Mouse (Mus musculus): ENCODE data around the gene Ptprb. TPM values are rescaled to one million over a fixed set of nuclear protein-coding genes. Genes with fewer than 3 reads are reported as not detected.

The Ptprb gene
- polyA plus RNA-seq (2012; rRNA removed): 2.0 and 2.3 TPM in 2 replicates
- 3.3 and 3.4 TPM in 2 replicates for polyA plus RNA-seq (2014; fragmentation: Nextera tagmentation; extraction: Ambion mirVana)

DNA sequence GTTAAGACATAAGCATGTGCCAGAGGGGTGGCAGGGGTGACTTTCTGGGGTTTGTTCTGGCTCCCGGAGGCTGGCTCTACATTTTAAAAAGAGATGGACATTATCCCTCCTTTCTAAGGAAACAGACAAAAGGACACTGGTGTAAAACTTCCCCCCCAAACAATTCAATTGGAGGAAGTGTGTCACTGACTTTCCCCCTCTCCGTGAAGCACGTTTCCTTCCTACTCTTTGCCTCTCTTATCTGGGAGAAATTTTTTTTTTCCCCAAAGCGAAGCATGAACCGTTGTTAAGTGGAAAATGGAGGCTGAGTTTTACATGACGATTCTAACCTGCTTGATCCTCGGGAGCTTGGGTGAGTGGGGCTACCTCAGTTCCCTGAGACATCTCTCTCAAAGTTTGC lies at the start of gene Ptprb:
Gene Ptprb (plus strand): TSS at position 244 of the 400 bp plus-strand sequence.
- no peak for DNase-seq (ENCODE audit: low spot score)
- H3K4me2 ChIP-seq (replicated peaks; ENCODE audit: low read depth, low read length, severe bottlenecking): no peak within 1 kb of the TSS
- no peaks in the 10 kb centered on the region for H3K36me3 ChIP-seq (ENCODE audit: control insufficient read depth, insufficient read depth, low read length)
- no peak within 1 kb of the TSS for H3K27ac ChIP-seq (replicated peaks; ENCODE audit: low read depth, low read length)
- no peaks in the 10 kb centered on the region for H3K4me1 ChIP-seq (ENCODE audit: control insufficient read depth, insufficient read depth, low read length)
- no peak within 1 kb of the TSS for H3K9ac ChIP-seq (ENCODE audit: low read depth, low read length, severe bottlenecking)
- TF ChIP-seq POLR2A (IDR thresholded peaks at IDR 0.05; ENCODE audit: borderline replicate concordance, extremely low read depth, insufficient read depth, insufficient read length): no peak
- H3K27me3 ChIP-seq (ENCODE audit: control insufficient read depth, insufficient read depth, low read length): no peaks in the 10 kb centered on the region
- H3K4me3 ChIP-seq (replicated peaks; ENCODE audit: low read length): no peak within 1 kb of the TSS
- no peak for ATAC-seq (ENCODE audit: low FRiP score, low read depth)
- 76% methylated on average over 7 of the region's 7 CpGs for WGBS
- no peaks in the 10 kb centered on the region for H3K9me3 ChIP-seq (ENCODE audit: control insufficient read depth, low read length)

DNA sequence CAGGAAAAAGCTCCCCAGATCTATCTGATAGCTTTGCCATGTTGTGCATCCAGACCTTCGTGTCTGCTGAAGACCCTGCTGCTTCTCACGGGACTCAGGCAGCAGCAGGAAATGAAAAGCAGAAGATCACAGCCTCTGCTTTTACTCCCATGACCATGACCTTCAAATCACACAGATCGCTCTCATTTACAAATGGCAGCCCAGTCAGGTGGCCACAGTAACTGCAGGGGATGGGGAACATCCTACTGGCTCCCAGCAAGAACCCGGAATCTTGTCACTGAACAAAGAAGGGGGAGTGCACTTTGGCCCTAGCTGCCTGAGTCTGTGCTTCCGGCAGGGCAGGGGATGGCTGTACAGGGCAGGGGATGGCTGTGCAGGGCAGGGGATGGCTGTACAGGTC lies 40.0 kb upstream of the Ptprb start:
- Histone ChIP-seq H3K27me3 (ENCODE audit: control insufficient read depth, insufficient read depth, low read length) (no peaks in the 10 kb centered on the region), H3K9me3 (ENCODE audit: control insufficient read depth, low read length) (no peaks in the 10 kb centered on the region), H3K27ac (replicated peaks; ENCODE audit: low read depth, low read length) (no peak overlapping the region), H3K9ac (ENCODE audit: low read depth, low read length, severe bottlenecking) (no peak overlapping the region), H3K36me3 (ENCODE audit: control insufficient read depth, insufficient read depth, low read length) (no peaks in the 10 kb centered on the region), H3K4me1 (ENCODE audit: control insufficient read depth, insufficient read depth, low read length) (no peaks in the 10 kb centered on the region), H3K4me2 (replicated peaks; ENCODE audit: low read depth, low read length, severe bottlenecking) (no peak overlapping the region), H3K4me3 (replicated peaks; ENCODE audit: low read length) (no peak overlapping the region)
- no peak for ATAC-seq (ENCODE audit: low FRiP score, low read depth)
- TF ChIP-seq POLR2A (IDR thresholded peaks at IDR 0.05; ENCODE audit: borderline replicate concordance, extremely low read depth, insufficient read depth, insufficient read length): no peak
- DNase-seq (ENCODE audit: low spot score): no peak
- WGBS: 65% methylated on average over 5 of the region's 5 CpGs

DNA sequence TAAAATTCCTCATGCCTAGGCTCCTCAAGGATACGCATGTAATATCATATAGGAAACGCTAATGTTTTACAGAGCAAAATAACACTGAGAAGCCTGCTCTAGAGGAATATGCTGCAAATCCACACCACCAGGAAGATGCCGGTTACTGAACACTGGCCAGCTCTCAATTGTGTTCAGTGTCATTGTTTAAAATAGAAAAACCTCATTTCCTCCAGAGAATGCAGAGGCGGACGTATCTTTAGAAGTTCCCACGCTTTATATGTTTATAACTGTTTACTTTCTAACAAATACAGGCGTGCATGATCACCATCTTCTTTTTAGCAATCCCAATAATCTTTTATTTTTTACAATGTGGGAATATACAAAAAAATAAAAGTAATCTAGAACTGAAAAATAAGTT lies 33.1 kb upstream of the Ptprb start:
- no peak overlapping the region for H3K4me3 ChIP-seq (replicated peaks; ENCODE audit: low read length)
- no peak overlapping the region for H3K4me2 ChIP-seq (replicated peaks; ENCODE audit: low read depth, low read length, severe bottlenecking)
- H3K27ac ChIP-seq (replicated peaks; ENCODE audit: low read depth, low read length): no peak overlapping the region
- 74% methylated on average over 7 of the region's 7 CpGs for WGBS
- H3K27me3 ChIP-seq (ENCODE audit: control insufficient read depth, insufficient read depth, low read length): no peaks in the 10 kb centered on the region
- DNase-seq (ENCODE audit: low spot score) (no peak), ATAC-seq (ENCODE audit: low FRiP score, low read depth) (no peak)
- H3K9me3 ChIP-seq (ENCODE audit: control insufficient read depth, low read length): no peaks in the 10 kb centered on the region
- H3K9ac ChIP-seq (ENCODE audit: low read depth, low read length, severe bottlenecking): no peak overlapping the region
- no peaks in the 10 kb centered on the region for H3K4me1 ChIP-seq (ENCODE audit: control insufficient read depth, insufficient read depth, low read length)
- TF ChIP-seq POLR2A (IDR thresholded peaks at IDR 0.05; ENCODE audit: borderline replicate concordance, extremely low read depth, insufficient read depth, insufficient read length): no peak
- H3K36me3 ChIP-seq (ENCODE audit: control insufficient read depth, insufficient read depth, low read length): no peaks in the 10 kb centered on the region

DNA sequence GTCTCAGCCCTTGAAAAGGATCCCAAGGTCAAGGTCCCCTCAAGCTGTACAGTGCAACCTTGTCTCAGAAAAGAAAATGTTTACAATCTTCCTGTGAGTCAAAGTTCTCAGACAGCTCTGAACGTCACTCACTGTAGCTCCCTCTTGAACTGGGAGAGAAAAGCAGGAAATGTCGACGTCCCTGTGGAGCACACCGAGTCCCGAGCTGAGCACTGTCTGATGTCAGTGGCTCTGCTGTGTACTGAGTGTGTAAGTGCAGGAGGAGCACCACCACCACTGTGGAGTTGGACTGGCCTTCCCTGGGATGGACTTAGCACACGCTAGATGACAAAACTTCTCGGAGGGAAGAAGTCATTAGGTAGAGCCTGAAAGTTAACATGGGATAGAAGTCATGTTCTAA lies 31.9 kb upstream of the Ptprb start:
- Histone ChIP-seq H3K27ac (replicated peaks; ENCODE audit: low read depth, low read length) (no peak overlapping the region), H3K4me2 (replicated peaks; ENCODE audit: low read depth, low read length, severe bottlenecking) (no peak overlapping the region), H3K4me3 (replicated peaks; ENCODE audit: low read length) (no peak overlapping the region), H3K36me3 (ENCODE audit: control insufficient read depth, insufficient read depth, low read length) (no peaks in the 10 kb centered on the region), H3K9ac (ENCODE audit: low read depth, low read length, severe bottlenecking) (no peak overlapping the region), H3K27me3 (ENCODE audit: control insufficient read depth, insufficient read depth, low read length) (no peaks in the 10 kb centered on the region), H3K4me1 (ENCODE audit: control insufficient read depth, insufficient read depth, low read length) (no peaks in the 10 kb centered on the region), H3K9me3 (ENCODE audit: control insufficient read depth, low read length) (no peaks in the 10 kb centered on the region)
- WGBS: 50% methylated on average over 7 of the region's 7 CpGs
- no peak for TF ChIP-seq POLR2A (IDR thresholded peaks at IDR 0.05; ENCODE audit: borderline replicate concordance, extremely low read depth, insufficient read depth, insufficient read length)
- no peak for ATAC-seq (ENCODE audit: low FRiP score, low read depth)
- no peak for DNase-seq (ENCODE audit: low spot score)

DNA sequence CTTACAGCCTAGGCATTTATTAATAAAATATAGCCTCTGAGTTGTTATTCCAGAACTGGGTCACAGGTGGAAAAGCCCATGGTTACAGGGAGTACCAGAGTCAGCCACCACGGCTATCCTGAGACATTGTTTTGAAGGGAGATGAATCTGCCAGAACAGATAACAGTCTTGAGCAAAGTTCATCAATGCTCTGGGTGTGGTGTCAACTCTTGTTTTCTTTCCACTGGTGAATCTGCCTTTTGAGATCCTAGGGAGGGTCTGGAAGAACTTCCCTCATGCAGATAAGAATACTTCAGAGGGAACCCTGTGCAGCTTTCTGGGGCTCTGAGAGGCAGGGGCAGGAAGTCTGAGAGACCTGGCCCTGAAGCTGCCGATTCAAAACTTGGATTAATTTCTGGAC lies 29.7 kb upstream of the Ptprb start:
- H3K4me3 ChIP-seq (replicated peaks; ENCODE audit: low read length): no peak overlapping the region
- no peaks in the 10 kb centered on the region for H3K4me1 ChIP-seq (ENCODE audit: control insufficient read depth, insufficient read depth, low read length)
- ATAC-seq (ENCODE audit: low FRiP score, low read depth) (no peak), DNase-seq (ENCODE audit: low spot score) (no peak)
- no peak overlapping the region for H3K27ac ChIP-seq (replicated peaks; ENCODE audit: low read depth, low read length)
- no peak for TF ChIP-seq POLR2A (IDR thresholded peaks at IDR 0.05; ENCODE audit: borderline replicate concordance, extremely low read depth, insufficient read depth, insufficient read length)
- no peaks in the 10 kb centered on the region for H3K27me3 ChIP-seq (ENCODE audit: control insufficient read depth, insufficient read depth, low read length)
- H3K36me3 ChIP-seq (ENCODE audit: control insufficient read depth, insufficient read depth, low read length): no peaks in the 10 kb centered on the region
- no peak overlapping the region for H3K9ac ChIP-seq (ENCODE audit: low read depth, low read length, severe bottlenecking)
- 69% methylated on average over 2 of the region's 2 CpGs for WGBS
- no peaks in the 10 kb centered on the region for H3K9me3 ChIP-seq (ENCODE audit: control insufficient read depth, low read length)
- H3K4me2 ChIP-seq (replicated peaks; ENCODE audit: low read depth, low read length, severe bottlenecking): no peak overlapping the region

DNA sequence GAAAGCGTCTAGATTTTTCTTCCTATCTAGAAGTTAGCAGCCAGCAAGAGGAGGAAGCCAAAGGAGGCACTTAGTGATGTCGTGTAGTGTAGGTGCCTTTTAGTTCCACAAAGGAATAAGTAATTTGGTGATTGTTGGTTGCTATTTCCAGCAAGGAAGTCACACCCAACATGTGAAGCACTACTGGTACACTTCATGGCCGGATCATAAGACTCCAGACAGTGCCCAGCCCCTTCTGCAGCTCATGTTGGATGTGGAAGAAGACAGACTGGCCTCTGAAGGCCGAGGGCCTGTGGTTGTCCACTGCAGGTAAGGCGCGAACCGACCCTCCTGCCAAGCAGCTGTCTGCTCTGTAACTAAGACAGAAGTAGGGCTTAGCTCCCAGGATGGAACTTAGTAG lies 22.7 kb upstream of the Ptprb start:
- H3K27ac ChIP-seq (replicated peaks; ENCODE audit: low read depth, low read length): no peak overlapping the region
- ATAC-seq (ENCODE audit: low FRiP score, low read depth) (no peak), DNase-seq (ENCODE audit: low spot score) (no peak)
- no peak overlapping the region for H3K4me2 ChIP-seq (replicated peaks; ENCODE audit: low read depth, low read length, severe bottlenecking)
- WGBS: 81% methylated on average over 7 of the region's 7 CpGs
- H3K9ac ChIP-seq (ENCODE audit: low read depth, low read length, severe bottlenecking): no peak overlapping the region
- H3K36me3 ChIP-seq (ENCODE audit: control insufficient read depth, insufficient read depth, low read length): no peaks in the 10 kb centered on the region
- no peaks in the 10 kb centered on the region for H3K27me3 ChIP-seq (ENCODE audit: control insufficient read depth, insufficient read depth, low read length)
- no peak overlapping the region for H3K4me3 ChIP-seq (replicated peaks; ENCODE audit: low read length)
- H3K4me1 ChIP-seq (ENCODE audit: control insufficient read depth, insufficient read depth, low read length): no peaks in the 10 kb centered on the region
- no peak for TF ChIP-seq POLR2A (IDR thresholded peaks at IDR 0.05; ENCODE audit: borderline replicate concordance, extremely low read depth, insufficient read depth, insufficient read length)
- no peaks in the 10 kb centered on the region for H3K9me3 ChIP-seq (ENCODE audit: control insufficient read depth, low read length)
